Mouse (Mus musculus) cerebellum, postnatal 4 days (tissue): ENCODE results near the gene Cadps2.

ENCODE experiments used
- DNase-seq, 2 experiments: peaks; one replicate each; pipeline ENCODE4 v3.0.0; 2022; ENCODE audit warnings: low spot score in 2 of 2, mixed read lengths in 1 of 2

The Cadps2 gene

GRCm38 (mm10) chr6:23252196-23253135 is 586.8 kb downstream of the Cadps2 start:
- no peak for DNase-seq

- DNase-seq = no peak
Observed at GRCm38 (mm10) chr6:23251431-23251830, 587.8 kb downstream of the Cadps2 start.

- DNase-seq = no peak
Observed at GRCm38 (mm10) chr6:23250288-23250955, 588.8 kb downstream of the Cadps2 start.

- DNase-seq = no peak
Observed at GRCm38 (mm10) chr6:23249616-23250287, 589.5 kb downstream of the Cadps2 start.

GRCm38 (mm10) chr6:23249053-23249401 is 590.2 kb downstream of the Cadps2 start:
- DNase-seq = no peak

- DNase-seq = no peak
Observed at GRCm38 (mm10) chr6:23248313-23249052, 590.7 kb downstream of the Cadps2 start, which contains the start of gene Fezf1. Gene Fezf1 (minus strand): TSS chr6:23248362.

- DNase-seq = no peak
Observed at GRCm38 (mm10) chr6:23247512-23248312, 591.5 kb downstream of the Cadps2 start.

GRCm38 (mm10) chr6:23246790-23247511 is 592.3 kb downstream of the Cadps2 start:
- no peak for DNase-seq

- DNase-seq = no peak
Observed at GRCm38 (mm10) chr6:23246061-23246789, 593.0 kb downstream of the Cadps2 start.

- no peak for DNase-seq
Observed at GRCm38 (mm10) chr6:23245545-23246011, 593.6 kb downstream of the Cadps2 start.

GRCm38 (mm10) chr6:23245121-23245520 is 594.1 kb downstream of the Cadps2 start:
- DNase-seq = no peak

GRCm38 (mm10) chr6:23243821-23244760 is 595.1 kb downstream of the Cadps2 start:
- no peak for DNase-seq
